Mouse (Mus musculus): ENCODE measurements around the gene Mcm2.

GRCm38 (mm10) chr6:88913440-88913839, 14.9 kb upstream of the Mcm2 start:
- TF ChIP-seq POLR2A (IDR thresholded peaks at IDR 0.05; ENCODE audit: insufficient read depth, low read depth, low read length) = no peak
- no peak for TF ChIP-seq CTCF (IDR thresholded peaks at IDR 0.05; ENCODE audit: insufficient read depth, low read depth, low read length)

Data from olfactory bulb, adult 2 months (tissue).